Mouse (Mus musculus) bone marrow, adult 2 months (tissue): ENCODE results near the gene Raf1. TPM values are rescaled to one million over a fixed set of nuclear protein-coding genes. Genes with fewer than 3 reads are reported as not detected.
A peak's percentile ranks its signal among the peaks of the same experiment; 100 is the strongest.

ENCODE experiments used
- H3K27ac ChIP-seq: fragments of 200-500 bp; 2 replicates; pipeline ENCODE4 v1.5.1; 2012; ENCODE audit warnings: low read depth, mild to moderate bottlenecking, control low read depth, inconsistent platforms, low read length; ENCODE audit not compliant: control insufficient read depth, poor library complexity, insufficient read depth
- H3K4me1 ChIP-seq: fragments of 200-500 bp; 2 replicates; pipeline ENCODE4 v1.6.1; 2011; ENCODE audit warnings: low read length; ENCODE audit not compliant: control insufficient read depth, insufficient read depth
- H3K4me3 ChIP-seq: fragments of 200-500 bp; replicated peaks from 2 replicates; pipeline ENCODE3; 2011; ENCODE audit warnings: mild to moderate bottlenecking, low read depth, low read length, control low read depth; ENCODE audit not compliant: control insufficient read depth
- CTCF ChIP-seq: fragments of 200-500 bp; IDR thresholded peaks from 2 replicates; pipeline ENCODE4 v1.5.1; 2011; ENCODE audit warnings: low read length, control low read depth; ENCODE audit not compliant: control insufficient read depth, insufficient read depth
- POLR2A ChIP-seq: fragments of 200-500 bp; IDR thresholded peaks from 2 replicates; pipeline ENCODE4 v1.6.1; 2011; ENCODE audit warnings: low read depth, mild to moderate bottlenecking, control low read depth, low read length, borderline replicate concordance; ENCODE audit not compliant: control insufficient read depth
- WGBS: fragments of 180-500 bp; shearing (Covaris S2); methylation state at CpG from one replicate; pipeline ENCODE4 v1.1.7; 2018; 5-methylcytosine and 5-hydroxymethylcytosine counted together
- polyA plus RNA-seq: library from polyadenylated mRNA; stranded (reverse); fragments of >200 nt; gene quantifications from 2 replicates; pipeline ENCODE4 v1.2.4, GENCODE M21; 2011; ENCODE audit warnings: low replicate concordance; ENCODE audit not compliant: missing spikeins, insufficient read depth, insufficient read length

Raf1 gene
- polyA plus RNA-seq, 1 experiment, result 65.4 TPM

- TF ChIP-seq POLR2A (no peak), CTCF (no peak)
- H3K4me1 ChIP-seq, result no peaks in the 10 kb centered on the region; the same call in 1 of the 2 replicates
- H3K27ac ChIP-seq, result no peak overlapping the region
- 87% methylated on average over 1 of the region's 1 CpGs for WGBS
- H3K4me3 ChIP-seq, result no peak overlapping the region
Measured at GRCm38 (mm10) chr6:115700778-115701177, 24.3 kb upstream of the Raf1 start.

- Histone ChIP-seq H3K27ac (no peak overlapping the region), H3K4me1 (no peaks in the 10 kb centered on the region; the same call in 1 of the 2 replicates), H3K4me3 (no peak overlapping the region)
- TF ChIP-seq CTCF, result peak; percentile 71
- no peak for TF ChIP-seq POLR2A
- 53% methylated on average over 4 of the region's 4 CpGs for WGBS
Measured at GRCm38 (mm10) chr6:115698699-115699098, 22.3 kb upstream of the Raf1 start.

DNA sequence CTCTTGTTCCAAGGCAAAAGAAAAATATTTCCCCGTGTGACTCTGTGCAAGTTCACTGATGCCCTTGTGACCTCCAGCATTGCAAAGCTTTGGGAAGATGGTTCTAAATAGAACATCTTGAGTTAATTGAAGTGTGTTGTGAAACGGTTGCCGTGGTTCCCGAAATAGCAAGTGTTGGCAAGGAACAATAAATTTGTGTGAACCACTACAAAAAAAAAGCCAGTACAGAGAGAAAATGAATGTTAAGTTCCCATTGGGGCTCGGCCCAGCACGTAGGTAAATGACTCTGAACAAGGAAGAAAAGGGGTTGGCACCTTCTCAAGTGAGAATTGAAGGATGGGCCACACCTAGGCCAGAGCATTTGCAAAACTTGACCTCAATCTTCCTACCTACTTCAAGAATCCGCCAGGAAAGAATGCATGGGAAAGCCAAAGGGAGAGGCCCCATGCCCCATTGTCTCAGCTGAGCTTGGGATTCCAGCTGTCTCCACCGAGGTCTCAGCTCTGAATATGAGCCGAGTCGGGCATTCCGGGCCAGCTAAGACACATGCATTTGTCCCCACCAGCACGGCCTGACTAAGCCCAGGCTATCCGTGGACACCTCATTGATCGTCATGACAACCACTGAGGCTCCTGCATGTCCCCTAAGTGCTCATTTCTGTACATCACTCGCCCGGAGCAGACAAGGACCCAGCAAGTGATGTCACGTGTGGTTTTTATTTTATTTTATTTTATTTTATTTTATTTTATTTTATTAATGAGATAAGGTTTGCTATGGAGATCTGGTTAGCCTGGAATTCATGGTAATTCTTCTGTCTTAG, 21.5 kb upstream of the Raf1 start:
- 56% methylated on average over 17 of the region's 17 CpGs for WGBS
- no peak for TF ChIP-seq POLR2A
- no peak for TF ChIP-seq CTCF
- no peak overlapping the region for H3K4me3 ChIP-seq
- H3K4me1 ChIP-seq, result no peaks in the 10 kb centered on the region; the same call in 1 of the 2 replicates
- no peak overlapping the region for H3K27ac ChIP-seq

DNA sequence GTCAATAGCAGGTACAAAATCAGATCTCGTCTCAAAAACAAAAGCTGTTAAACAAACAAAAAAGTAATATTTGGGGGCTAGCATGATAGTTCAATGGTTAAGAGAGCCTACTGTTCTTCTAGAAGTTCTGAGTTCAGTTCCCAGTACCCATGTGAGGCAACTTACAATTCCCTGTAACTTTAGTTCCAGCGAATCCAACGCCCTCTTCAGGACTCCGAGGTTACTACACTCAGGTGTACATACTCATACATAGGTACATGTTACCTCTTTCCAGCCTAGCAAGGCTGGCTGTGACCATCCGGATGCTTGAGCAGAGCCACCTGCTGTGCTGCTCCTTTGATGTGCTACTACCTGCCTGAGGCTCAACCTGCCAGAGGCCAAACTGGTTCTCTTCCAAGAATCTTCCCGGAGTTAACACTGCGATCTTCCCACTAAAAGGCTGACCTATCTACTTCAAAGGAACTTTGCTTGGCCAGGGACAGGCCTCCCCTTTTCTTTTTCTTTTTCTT, 20.3 kb upstream of the Raf1 start:
- 91% methylated on average over 7 of the region's 7 CpGs for WGBS
- Histone ChIP-seq H3K4me3 (no peak overlapping the region), H3K4me1 (no peaks in the 10 kb centered on the region), H3K27ac (no peak overlapping the region)
- no peak for TF ChIP-seq CTCF
- TF ChIP-seq POLR2A, result no peak

DNA sequence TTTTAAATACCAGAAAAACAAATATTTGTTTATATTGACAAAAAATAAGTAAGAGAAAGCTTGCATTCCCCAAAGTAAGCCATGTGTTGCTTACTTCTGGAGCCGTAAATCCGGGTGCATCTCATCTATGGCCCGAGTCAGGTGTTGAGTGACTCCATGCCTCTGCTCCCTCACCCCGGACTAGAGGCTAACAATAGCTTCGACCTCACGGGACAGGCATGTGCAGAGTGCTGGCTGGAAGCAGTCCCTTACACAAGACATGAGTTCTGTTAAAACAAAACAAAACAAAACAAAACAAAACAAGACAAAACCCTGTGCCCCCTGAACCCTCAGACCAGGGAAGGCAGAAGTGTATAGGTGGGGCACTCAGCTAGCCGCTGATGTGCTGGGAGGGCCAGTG, 18.7 kb upstream of the Raf1 start:
- Histone ChIP-seq H3K4me1 (no peaks in the 10 kb centered on the region), H3K27ac (no peak overlapping the region), H3K4me3 (no peak overlapping the region)
- 82% methylated on average over 7 of the region's 7 CpGs for WGBS
- TF ChIP-seq CTCF, result no peak
- TF ChIP-seq POLR2A, result no peak

DNA sequence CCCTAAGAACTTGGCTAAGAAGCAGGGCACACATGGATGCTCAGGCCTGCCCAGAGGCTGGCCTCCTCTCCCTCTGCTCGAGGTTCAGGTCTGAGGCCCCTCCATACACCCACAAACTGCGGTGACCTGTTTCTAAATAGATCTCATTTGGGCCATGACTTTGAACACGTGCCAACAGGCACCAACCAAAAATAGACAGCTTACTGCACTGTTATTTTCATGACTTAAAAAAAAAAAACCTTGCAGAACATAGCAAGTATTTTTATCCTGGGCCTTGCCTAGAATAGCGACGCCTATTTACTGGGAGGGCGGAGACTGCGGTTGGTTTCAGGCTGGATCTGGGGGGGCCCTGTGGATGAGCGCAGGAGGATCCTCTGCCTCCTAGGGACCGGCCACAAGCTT, 18.0 kb upstream of the Raf1 start:
- Histone ChIP-seq H3K4me3 (no peak overlapping the region), H3K27ac (no peak overlapping the region), H3K4me1 (no peaks in the 10 kb centered on the region)
- WGBS, result 16% methylated on average over 9 of the region's 9 CpGs
- TF ChIP-seq POLR2A (no peak), CTCF (no peak)

DNA sequence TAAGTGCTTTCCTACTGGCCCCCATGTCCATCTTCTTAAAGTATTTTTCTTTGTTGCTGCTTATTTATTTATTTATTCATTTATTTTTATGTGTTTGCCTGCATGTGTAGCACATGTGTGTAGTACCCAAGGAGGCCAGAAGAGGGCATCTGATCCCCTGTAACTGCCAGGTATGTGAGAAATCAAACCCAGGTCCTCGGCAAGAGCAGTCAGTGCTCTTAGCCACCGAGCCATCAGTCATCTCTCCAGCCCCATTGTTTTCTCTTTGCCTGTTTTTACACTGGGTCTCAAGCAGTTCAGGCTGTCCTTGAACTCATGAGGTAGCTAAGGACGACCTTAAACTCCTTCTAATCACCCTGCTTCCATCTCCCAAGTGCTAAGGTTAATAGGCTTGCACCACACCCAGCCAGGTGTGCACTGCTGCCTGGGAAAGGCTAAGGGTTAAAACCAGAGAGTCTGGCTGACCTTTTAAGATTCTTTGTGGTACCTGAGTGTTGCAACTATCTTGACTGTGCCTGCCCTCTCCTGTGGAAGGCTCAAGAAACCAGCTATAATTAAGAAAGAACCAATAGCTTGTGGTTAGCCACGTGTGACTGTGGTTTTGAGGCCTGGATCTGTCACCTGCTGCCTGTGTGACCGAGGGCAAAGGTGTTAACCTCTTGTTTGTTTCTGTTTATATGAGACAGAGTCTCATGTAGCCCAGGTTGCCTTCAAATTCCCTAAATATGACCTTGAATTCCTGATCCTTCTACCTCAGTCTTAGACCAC, 16.7 kb upstream of the Raf1 start:
- TF ChIP-seq CTCF (peak; percentile 24; the same call in 1 of the 2 replicates), POLR2A (no peak)
- 41% methylated on average over 5 of the region's 5 CpGs for WGBS
- Histone ChIP-seq H3K27ac (no peak overlapping the region), H3K4me3 (no peak overlapping the region), H3K4me1 (no peaks in the 10 kb centered on the region)
